Comparison of ENCODE assay signal across 12 mouse cellular contexts in the genomic region with DNA sequence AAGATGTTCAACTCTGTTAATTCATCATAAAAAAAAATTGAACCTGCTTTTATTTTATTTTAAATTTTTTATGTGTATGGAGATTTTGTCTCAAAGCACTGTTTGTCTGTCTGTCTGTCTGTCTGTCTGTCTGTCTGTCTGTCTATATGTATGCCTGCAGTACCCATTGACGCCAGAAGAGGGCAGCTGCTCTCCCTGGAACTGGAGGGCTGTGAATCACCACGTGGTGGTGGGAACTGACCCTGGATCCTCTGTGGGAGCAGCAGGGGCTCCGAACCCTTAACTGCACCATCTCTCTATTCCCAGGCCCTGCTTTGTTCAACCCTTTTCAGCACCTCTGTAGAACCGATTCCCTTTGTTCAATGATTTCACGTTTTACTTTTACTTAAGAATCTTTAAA.
DNase-seq lines count a peak whose midpoint lies in the region; ATAC-seq and TF ChIP-seq lines count a peak whose summit lies in the region.
"Had no signal": no experiment of that assay in that cellular context is flagged by ENCODE, and none has a peak within 500 bp of the region (broad histone marks: within the 10 kb centered on the region; RNA-seq: fewer than 3 reads in every experiment).

No protein-coding gene starts in this region.

- no peak overlapping the region for H3K9ac ChIP-seq in forebrain, embryonic 15.5 days (replicated peaks)
- H3K9ac ChIP-seq: lung, embryonic 15.5 days had no signal

- no peak overlapping the region for H3K27ac ChIP-seq in forebrain, embryonic 15.5 days (replicated peaks)
- H3K27ac ChIP-seq: hindbrain, embryonic 10.5 days; lung, embryonic 15.5 days had no signal

- 73% methylated on average over 5 of the region's 5 CpGs for WGBS in lung, adult 2 months
- 73% methylated on average over 5 of the region's 5 CpGs for WGBS in forebrain, embryonic 15.5 days

- TF ChIP-seq POLR2A in lung, adult 2 months (IDR thresholded peaks at IDR 0.05; ENCODE audit: borderline replicate concordance, extremely low read depth, low read depth, low read length): no peak

- H3K27me3 ChIP-seq in forebrain, embryonic 15.5 days: no peaks in the 10 kb centered on the region
- H3K27me3 ChIP-seq: lung, embryonic 15.5 days had no signal

- no peaks in the 10 kb centered on the region; the same call in 1 of the 2 replicates for H3K4me1 ChIP-seq in lung, adult 2 months (ENCODE audit: control insufficient read depth, insufficient read depth, low read length)
- H3K4me1 ChIP-seq in forebrain, embryonic 15.5 days: no peaks in the 10 kb centered on the region

- no peak overlapping the region for H3K4me2 ChIP-seq in forebrain, embryonic 15.5 days (replicated peaks)
- H3K4me2 ChIP-seq: lung, embryonic 15.5 days had no signal

- H3K36me3 ChIP-seq in forebrain, embryonic 15.5 days: no peaks in the 10 kb centered on the region
- H3K36me3 ChIP-seq: hindbrain, embryonic 10.5 days; lung, embryonic 15.5 days had no signal

- DNase-seq in CD4-positive, CD25-positive, alpha-beta regulatory T cell, adult 2 months (ENCODE audit: low read depth, low spot score): peak; percentile 29
- no peak for DNase-seq in lung, adult 2 months
- DNase-seq in lung, adult 18-20 months: no peak
- peak; percentile 2 for DNase-seq in c-Kit-positive CD71-positive TER-119-negative erythroid progenitor cells, embryonic 14.5 days (ENCODE audit: low read depth)
- DNase-seq in thymus, postnatal 0 days (ENCODE audit: low spot score): peak; percentile 3
- DNase-seq in adrenal gland, postnatal 10 days: no peak

- 0 out of 2 replicates have a peak, but pooled peaks cover 3% of the 10 kb centered on the region for H3K9me3 ChIP-seq in forebrain, embryonic 15.5 days
- H3K9me3 ChIP-seq: lung, embryonic 15.5 days had no signal

- TF ChIP-seq CTCF in lung, adult 2 months (IDR thresholded peaks at IDR 0.05; ENCODE audit: insufficient read depth, low read length): peak; percentile 51

- no peak overlapping the region for H3K4me3 ChIP-seq in lung, adult 2 months (replicated peaks; ENCODE audit: extremely low read depth, low read depth, low read length)
- H3K4me3 ChIP-seq in forebrain, embryonic 15.5 days: no peak overlapping the region
- H3K4me3 ChIP-seq: erythroblast, embryonic 14.5 days; hindbrain, embryonic 10.5 days; lung, embryonic 15.5 days; myocyte had no signal

- ATAC-seq in CD4-positive, CD25-positive, alpha-beta regulatory T cell, adult 4 months: no peak
- no peak for ATAC-seq in forebrain, embryonic 15.5 days (replicated peaks)

Comparison
In these comparisons a context has a peak if more than half of its experiments do, and no peak if none do; other contexts are left out.
1. DNase-seq: peak in CD4-positive, CD25-positive, alpha-beta regulatory T cell, adult 2 months (single experiment), c-Kit-positive CD71-positive TER-119-negative erythroid progenitor cells, embryonic 14.5 days (single experiment) and thymus, postnatal 0 days (single experiment); none in lung, adult 2 months (single experiment), lung, adult 18-20 months (0 of 2) and adrenal gland, postnatal 10 days (single experiment).